Mouse (Mus musculus) gastrocnemius, postnatal 10 days (tissue): ENCODE data around the gene Srrm4. TPM values are rescaled to one million over a fixed set of nuclear protein-coding genes. Genes with fewer than 3 reads are reported as not detected.

ENCODE experiments used
- DNase-seq: peaks from one replicate; pipeline ENCODE4 v3.0.0; 2021; ENCODE audit warnings: mixed read lengths
- total RNA-seq, 2 experiments: library from RNA; stranded (reverse); gene quantifications; 2 replicates each; pipeline ENCODE4 v1.2.3; 2021

Gene Srrm4
- total RNA-seq, 2 experiments from 2014 or later = 0.19 to 0.36 TPM

GRCm38 (mm10) chr5:116405934-116406333 lies 185.7 kb downstream of the Srrm4 start:
- no peak for DNase-seq

DNA sequence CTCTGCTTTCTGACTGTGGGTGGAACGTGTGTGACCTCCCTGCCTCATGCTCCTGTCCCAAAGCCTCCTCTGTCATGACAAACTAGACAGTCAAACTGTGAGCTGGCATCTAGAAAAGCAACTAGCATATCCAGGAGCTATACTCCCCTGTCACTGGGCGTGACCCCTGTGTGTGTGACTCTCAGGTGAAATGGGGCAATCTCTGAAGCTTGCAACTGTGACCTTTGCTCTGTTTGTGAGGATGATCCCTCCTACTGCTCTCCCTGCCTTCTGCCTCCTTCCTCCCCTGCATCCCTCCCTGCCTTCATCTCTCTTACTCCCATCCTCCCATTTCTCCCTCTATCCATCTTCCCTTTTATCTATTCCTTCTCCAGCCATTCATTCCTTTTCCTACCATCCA lies 187.6 kb downstream of the Srrm4 start:
- DNase-seq = no peak

- no peak for DNase-seq
These were observed 190.8 kb downstream of the Srrm4 start for GRCm38 (mm10) chr5:116400801-116401200.

DNA sequence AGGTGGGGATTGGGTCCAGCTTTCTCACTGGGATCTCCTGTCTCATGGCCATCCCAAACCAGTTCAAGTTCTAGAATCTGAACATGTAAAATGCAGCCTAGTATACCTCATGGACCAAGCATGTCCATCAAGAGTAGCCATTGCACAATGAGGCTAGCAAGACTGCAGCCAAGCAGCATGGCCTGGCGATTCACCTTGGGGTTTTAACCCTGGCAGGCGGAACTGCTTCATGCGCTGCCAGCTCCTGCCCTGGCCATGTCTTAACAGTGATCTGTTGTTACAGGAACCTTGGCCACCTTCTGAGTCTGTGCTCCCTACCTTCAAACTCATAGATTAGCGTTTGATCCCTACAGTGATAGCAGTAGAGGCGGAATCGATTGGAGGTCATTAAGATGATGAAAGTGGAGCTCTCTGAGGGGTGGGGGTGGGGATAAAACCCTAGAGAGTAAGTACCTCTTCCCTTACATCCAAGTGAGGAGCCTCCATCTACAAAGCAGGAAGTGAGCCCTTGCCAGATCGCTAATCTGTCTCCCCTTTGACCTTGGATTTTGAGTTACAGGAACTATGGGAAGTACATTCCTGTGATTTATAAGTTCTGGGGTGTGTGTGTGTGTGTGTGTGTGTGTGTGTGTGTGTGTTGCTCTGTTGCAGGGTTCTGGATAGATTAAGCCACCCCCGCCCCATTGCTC lies 191.4 kb downstream of the Srrm4 start:
- DNase-seq = no peak

DNA sequence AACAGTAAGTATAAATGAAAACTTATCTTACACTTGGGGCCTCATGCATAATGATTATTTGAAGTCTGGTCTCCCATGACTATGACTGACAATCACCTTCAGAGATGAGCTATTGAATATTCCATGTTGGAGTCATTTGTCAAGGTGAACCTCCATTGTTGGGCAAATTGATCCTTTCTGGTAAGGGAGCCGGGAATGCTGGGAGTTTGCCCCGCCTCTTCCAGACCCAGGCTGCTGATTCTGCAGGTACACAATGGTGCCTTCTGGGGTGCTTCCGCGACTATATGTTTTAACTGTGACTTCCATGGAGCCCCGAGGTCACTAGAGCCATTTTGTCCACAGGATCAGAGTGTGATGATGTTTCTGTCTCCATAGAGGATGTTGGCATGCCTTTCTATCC lies 195.5 kb downstream of the Srrm4 start:
- no peak for DNase-seq

GRCm38 (mm10) chr5:116392603-116393002 lies 199.0 kb downstream of the Srrm4 start:
- DNase-seq = no peak

- DNase-seq = peak; percentile 44
These were observed 201.6 kb downstream of the Srrm4 start for GRCm38 (mm10) chr5:116389856-116390542.

DNA sequence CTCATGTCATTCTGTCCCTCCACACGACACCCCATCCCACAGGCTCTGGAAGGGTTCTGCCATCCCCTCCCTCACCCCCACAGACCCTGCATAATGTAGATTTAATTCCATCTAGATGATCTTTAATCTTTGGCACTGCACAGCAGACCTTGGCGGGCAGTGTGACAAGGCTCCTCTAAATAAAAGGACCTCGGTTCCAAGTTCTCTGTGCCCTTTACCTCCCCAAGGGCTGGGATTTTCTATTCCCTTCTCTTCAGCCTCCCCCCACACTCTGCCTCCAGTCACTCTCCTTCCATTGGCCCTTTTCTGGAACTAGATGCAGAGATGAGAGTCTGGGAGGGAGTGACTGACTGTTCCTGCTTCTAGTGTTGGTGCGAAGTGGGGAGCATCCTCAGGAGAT lies 202.3 kb downstream of the Srrm4 start:
- DNase-seq = no peak

Other genes with a start within 250 kb of the Srrm4 start
- 100 to 1,000 TPM; 194 to 198 TPM for gene Hspb8, start 169.0 kb downstream of the Srrm4 start, total RNA-seq